Mouse (Mus musculus) erythroblast, adult 5-6 weeks (primary cell): Measurements from ENCODE around the gene Ppm1b. TPM values are rescaled to one million over a fixed set of nuclear protein-coding genes. Genes with fewer than 3 reads are reported as not detected.
A peak's percentile ranks its signal among the peaks of the same experiment; 100 is the strongest.

ENCODE experiments used
- ATAC-seq: replicated peaks from 2 replicates; pipeline ENCODE4 v1.8.0; 2016; ENCODE audit warnings: moderate number of reproducible peaks, mild to moderate bottlenecking, moderate TSS enrichment, inconsistent platforms; ENCODE audit not compliant: poor library complexity, low FRiP score, severe bottlenecking
- total RNA-seq, 2 experiments: library from RNA; stranded (forward) in 1 of 2; stranded (reverse) in 1 of 2; fragments of 150-400 nt in 1 of 2; fragments of 200-764, 138-1000 nt in 1 of 2; gene quantifications; 2 replicates each; pipeline versions ENCODE4 v1.2.3 to v1.2.4; 2015 to 2017; ENCODE audit warnings: low replicate concordance in 2 of 2

Gene Ppm1b
- total RNA-seq, 2 experiments from 2014 or later, result 53.0 to 69.9 TPM

DNA sequence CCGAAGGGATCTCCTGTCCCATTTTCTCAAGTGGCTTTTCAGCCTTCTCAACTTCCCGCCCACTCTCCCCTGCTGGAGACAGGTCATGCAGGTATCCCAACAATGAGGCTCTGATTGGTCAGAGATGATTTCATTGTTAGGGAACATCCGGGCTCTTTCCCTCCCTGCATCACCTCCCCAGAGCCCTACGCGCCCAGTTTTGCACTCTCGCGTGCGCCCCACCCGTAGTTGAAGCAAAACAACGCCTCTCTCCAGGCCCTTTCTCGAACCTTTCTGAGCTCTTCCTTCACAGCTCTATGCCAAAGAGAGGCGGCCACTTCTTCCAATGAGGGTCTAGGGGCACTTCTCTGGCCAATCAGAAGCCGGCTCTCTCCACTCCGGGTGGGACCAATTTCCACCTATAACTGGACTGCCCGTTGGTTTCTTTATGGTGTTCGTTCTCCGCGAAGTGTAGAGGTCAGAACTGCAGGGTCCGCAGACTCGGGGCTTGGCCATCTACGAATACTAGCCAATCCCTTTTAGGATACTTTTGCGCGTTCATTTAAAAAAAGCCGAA is 468 bp downstream of the Ppm1b start:
- peak; percentile 76 for ATAC-seq

GRCm38 (mm10) chr17:84957487-84958259 is 1.1 kb downstream of the Ppm1b start:
- peak; percentile 85 for ATAC-seq

DNA sequence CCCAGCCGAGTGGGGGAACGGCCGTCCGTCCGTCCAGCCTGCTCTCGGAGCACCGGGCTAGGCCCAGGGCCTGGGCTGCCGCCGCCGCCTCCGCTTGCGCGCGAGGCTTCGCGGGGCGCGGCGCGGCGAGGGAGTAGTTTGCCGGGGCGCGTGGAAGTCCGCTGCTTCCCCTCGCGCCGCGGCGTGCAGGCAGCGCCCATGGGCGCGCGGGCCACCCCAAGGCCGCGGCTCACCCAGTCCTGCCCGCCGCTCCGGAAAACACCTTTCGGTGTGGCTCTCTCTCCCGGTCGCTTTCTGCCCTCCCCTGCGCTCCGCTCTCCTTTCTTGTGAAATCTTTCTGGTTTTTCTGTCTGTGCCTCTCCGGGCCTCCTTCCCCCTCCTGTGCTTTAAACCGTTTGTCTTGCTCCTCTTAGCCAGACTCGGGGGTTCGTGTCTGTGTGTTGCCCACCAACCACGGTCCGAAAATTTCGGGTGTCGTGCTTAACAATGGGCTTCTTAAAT is 1.9 kb downstream of the Ppm1b start:
- 0 out of 2 replicates have a peak, but pooled peaks have one; percentile 9 for ATAC-seq

- ATAC-seq, result no peak
Measured at GRCm38 (mm10) chr17:84958986-84959664, 2.6 kb downstream of the Ppm1b start.

GRCm38 (mm10) chr17:84959665-84960020 is 3.1 kb downstream of the Ppm1b start:
- no peak for ATAC-seq

DNA sequence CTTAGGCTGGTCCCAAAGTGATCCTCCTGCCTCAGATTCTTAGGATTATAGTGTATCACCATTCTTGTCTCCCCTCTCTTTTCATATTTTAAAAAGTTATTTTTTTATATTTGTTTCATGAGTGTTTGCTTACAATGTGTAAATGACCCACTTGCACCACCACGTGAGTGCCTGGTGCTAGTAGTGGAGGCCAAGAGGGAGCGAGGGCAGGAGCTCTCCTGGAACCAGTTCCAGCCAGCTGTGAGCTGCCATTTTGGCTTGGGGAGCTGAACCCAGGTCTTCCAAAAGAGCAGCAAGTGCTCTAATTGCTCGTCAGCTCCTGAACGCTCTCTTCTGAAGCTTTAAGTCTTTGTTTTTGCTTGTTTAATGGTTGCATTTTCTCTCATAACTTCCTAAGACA is 3.6 kb downstream of the Ppm1b start:
- ATAC-seq, result no peak

- no peak for ATAC-seq
Measured at GRCm38 (mm10) chr17:84962046-84962445, 5.5 kb downstream of the Ppm1b start.

DNA sequence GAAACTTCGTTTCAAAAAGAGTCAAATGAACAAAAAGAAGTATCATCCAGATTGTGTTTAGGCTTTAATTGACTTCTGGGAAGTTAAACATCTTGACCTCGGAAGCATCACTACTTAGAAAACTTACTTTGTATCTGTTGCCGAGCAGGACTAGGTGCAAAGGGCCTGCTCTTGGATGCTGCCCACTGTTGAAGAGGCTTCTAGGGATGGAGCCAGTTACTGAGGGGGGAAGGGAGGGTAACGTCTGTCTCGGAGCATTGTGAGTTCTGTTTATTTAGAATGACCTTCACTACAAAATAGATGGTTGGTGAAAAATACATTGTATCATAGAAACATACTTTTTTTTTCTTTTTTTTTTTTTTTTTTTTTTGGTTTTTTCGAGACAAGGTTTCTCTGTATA is 7.1 kb downstream of the Ppm1b start:
- no peak for ATAC-seq

GRCm38 (mm10) chr17:84966231-84966630 is 9.7 kb downstream of the Ppm1b start:
- ATAC-seq, result no peak

DNA sequence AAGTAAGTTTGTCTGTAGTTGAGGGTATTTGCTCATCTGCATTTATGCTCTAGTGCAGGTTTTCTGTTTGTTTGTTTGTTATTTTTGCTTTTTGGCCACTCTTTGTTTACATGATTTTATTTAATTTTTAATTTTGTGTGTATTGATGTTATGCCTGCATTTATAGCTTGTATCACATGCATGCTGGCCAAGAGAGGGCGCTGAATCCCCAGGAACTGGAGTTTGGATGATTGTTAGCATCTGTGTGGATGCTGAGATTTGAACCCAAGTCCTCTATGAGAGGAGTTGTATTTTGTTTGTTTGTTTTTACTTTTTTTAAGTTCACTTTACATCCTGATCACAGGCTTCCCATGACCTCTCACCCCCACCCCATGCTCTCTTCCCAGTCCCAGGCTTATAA is 10.5 kb downstream of the Ppm1b start:
- ATAC-seq, result no peak

DNA sequence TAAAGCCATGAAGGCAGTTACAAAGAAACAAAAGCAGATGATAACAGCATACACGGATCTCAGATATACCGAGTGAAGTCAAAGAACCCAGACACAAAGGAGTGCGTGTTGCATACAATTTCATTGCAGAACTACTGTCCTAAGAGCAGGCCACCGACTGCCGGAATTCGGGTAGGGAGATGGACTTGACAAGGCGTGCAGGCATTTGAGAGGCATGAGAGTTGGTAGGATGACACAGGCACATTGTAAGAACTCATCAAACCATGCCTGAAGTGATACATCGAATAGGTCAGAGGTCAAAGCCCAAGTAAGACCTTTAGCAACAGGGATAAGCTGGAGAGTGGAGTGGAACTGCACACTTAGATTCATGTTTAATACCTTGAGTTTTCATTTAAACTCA is 13.4 kb downstream of the Ppm1b start:
- ATAC-seq, result no peak

DNA sequence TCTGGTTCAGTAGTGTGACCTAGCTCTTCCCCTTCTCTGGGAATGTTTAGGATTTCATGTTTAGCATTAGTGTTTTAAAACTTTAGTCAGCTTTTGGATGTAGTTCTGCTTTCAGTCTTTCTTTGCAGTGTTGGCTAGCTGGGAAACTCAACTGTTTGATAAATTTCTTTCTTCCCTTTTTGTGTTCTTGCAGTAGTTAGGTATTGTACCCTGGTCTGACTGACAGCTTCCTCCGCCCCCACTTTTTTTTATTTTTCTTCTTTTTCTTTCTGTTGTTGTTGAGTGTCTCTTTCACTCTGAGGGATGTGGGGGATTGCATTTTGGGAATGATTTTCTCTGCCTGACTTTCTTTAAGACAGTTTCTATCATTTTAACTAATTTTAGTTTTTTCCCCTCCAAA is 25.2 kb downstream of the Ppm1b start:
- ATAC-seq, result no peak

DNA sequence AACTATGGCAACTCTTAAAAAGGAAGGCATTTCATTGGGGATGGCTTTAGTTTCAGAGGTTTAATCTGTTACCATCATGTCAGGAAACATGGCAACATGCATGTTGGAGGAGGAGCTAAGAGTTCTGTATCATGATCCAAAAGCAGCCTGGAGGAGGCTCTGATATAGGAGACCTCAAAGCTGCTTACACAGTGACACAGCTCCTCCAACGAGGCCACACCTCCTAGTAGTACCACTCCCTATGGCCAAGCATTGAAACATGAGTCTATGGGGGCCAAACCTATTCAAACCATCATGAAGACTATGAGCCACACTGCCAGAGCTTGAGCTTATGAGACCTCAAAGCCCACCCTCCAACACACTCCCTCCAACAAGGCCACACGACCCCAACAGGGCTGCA is 26.2 kb downstream of the Ppm1b start:
- ATAC-seq, result peak; percentile 59

DNA sequence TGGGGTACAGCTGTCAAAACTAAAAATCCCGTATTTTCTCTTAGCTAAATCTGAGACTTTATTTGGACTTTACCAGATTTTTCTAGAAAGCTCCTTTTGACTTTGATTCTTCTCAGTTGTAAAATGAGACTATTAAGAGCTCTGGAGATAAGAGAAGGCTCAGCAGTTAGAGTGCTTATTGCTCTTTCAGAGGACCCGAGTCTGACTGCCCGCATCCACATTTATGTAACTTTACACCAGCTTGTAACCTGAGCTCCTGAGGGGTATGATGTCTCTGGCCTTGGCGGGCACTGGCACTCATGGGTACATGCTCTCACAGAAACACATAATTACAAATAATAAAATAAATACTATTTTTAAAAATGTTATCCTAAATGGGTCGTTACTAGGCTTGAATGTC is 29.8 kb downstream of the Ppm1b start:
- ATAC-seq, result no peak

DNA sequence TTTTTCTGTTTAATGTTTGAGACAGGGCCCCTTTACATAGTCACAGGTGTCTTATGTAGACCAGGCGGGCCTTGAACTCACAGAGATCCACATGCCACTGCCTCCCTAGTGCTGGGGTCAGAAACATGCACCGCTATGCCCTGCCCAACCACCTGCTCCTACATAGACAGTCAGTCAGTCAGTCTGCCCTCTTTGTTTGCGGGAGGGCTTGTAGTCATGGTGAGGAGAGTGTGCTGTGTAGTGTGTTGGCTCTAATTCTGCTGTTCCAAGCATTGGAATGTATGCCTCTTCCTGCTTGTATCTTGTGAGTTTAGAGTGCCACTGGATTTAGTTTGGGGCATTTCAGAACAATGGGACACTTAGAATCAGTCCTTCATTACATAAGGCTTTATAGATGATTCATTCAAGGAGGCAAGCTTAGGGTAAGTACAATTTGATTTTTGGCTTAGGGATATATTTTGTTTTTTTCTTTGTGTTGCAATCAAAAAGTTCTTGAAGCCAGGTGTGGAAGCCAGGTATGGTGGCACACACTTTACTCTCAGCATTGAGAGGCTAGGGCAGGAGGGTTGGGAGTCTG is 31.4 kb downstream of the Ppm1b start:
- ATAC-seq, result no peak

- ATAC-seq, result no peak
Measured at GRCm38 (mm10) chr17:84988514-84988913, 32.0 kb downstream of the Ppm1b start.

DNA sequence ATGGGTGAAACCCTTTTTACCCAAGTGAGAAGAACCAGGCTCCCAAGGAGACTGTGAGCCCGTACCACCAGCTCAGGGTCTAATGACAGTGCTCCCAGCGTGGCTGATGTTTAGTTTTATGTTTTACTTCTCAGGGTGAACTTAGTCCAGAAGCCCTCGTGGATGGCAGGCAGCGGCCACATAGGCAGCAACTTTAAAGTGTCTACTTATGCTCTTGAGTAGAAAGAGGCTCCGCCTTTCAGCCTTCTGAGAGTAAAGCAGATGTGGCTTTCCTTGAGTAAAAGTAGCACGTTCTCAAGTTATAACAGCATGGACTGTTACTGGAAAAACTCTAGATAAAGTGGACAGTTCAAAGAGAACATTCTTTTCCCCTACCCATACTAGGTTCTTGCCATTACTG is 39.3 kb downstream of the Ppm1b start:
- no peak for ATAC-seq

- no peak for ATAC-seq
Measured at GRCm38 (mm10) chr17:84997639-84998038, 41.1 kb downstream of the Ppm1b start.

DNA sequence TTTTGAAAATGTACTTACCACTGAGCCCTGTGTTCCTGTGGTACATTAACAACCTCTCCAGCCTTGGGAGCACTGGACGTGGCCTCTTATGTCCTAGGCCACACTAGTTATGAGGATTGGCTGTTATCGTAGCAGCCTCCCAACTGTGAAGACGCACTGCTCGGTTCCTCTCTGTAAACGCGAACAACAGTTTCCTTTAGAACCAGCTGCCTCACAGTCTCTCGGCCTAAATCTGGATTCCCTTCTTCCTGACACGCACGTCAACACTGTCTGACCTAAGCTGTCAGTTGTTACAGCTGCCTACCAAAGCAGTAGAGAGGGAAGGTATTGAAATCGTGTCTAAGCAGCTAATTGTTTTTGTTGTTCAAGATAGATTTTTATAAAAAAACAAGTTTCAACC is 43.1 kb downstream of the Ppm1b start:
- no peak for ATAC-seq

- no peak for ATAC-seq
Measured at GRCm38 (mm10) chr17:85013485-85013884, 56.9 kb downstream of the Ppm1b start.

GRCm38 (mm10) chr17:85014632-85015031 is 58.1 kb downstream of the Ppm1b start:
- no peak for ATAC-seq
